Mouse (Mus musculus): Measurements from ENCODE around the gene Praf2.
"Not testable (repeated sequence)": the region's sequence is repeated elsewhere in the genome, so short reads cannot be mapped to it uniquely, and the experiment has no call there.

Gene Praf2

DNA sequence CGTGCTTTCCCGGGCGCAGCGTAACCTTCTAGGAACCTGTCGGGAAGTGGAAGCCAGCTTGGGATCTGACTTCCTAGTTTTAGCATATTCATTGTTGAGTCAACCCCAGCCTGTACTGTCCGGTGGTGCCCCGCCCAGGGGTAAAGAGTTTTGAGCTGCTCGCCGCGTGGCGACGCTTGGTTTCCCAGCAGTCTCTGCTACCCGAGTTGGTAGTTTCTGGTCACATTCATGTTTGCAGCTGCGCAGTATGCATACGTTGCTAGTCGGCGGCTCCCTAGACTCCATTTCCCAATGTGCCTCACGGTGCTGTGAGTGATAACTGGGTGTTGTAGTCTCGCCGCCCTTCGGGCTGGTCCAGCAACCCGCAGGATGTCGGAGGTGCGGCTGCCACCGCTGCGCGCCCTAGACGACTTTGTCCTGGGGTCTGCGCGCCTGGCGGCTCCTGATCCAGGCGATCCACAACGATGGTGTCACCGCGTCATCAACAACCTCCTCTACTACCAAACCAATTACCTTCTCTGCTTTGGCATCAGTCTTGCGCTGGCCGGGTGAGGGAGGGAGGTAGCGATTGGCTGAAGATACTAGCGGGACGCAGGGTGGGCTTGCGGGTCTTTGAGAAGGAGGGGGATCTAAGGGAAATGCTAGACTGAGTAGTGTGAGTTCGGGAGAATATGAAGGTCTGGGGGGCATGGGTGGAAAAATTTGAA is at the start of gene Praf2:
TSS of gene Praf2 (plus strand) at position 225 of the 707 bp plus-strand sequence.
- DNase-seq: peak; percentile 75 to 86

DNA sequence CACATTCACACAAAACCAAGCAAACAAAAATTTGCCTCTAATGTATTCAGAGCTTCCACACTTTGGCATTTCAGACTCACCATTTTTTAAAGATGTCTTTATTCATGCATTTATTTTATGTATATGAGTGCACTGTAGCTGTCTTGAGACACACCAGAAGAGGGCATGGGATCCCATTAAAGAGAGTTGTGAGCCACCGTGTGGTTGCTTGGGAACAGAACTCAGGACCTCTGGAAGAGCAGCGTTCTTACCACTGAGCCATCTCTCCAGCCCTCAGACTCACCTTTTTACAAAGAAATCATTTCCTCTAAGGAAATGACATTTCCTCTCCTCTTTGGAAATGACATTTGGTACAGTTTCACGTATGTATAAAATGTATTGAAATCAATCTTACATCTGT is 49.3 kb upstream of the Praf2 start:
- DNase-seq: no peak

- DNase-seq: peak; percentile 84 to 93
Measured at GRCm38 (mm10) chrX:7679405-7680056, 48.7 kb upstream of the Praf2 start.

GRCm38 (mm10) chrX:7680057-7680412 is 48.2 kb upstream of the Praf2 start:
- DNase-seq: no peak

DNA sequence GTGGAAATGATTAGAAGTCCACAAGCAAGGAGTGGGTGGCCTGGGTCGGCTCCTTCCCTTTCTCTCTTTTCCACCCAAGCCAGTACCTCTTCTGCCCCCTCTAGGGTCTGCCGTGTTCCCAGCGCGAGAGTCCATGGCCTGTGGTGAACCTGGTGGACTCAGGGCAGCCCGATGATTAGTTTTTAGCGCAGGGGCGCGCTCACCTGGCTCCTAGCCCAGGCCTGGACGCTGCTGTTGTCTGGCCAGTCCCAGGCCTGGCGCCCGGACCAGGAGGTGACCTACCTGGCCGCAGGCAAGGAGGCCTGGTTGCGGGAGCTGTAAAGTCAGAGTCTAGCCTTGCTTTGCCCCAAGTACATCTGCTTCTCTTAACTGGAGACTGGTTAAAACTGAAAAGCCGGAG is 47.4 kb upstream of the Praf2 start, which contains the start of gene Magix:
TSS of gene Magix (minus strand) at position 388 of the 400 bp plus-strand sequence.
- DNase-seq: peak; percentile 58 to 60

- peak in 1 of 2 experiments; percentile 48 for DNase-seq
Measured at GRCm38 (mm10) chrX:7688321-7688720, 39.9 kb upstream of the Praf2 start.

- no peak for DNase-seq
Measured at GRCm38 (mm10) chrX:7690486-7690885, 37.8 kb upstream of the Praf2 start.

DNA sequence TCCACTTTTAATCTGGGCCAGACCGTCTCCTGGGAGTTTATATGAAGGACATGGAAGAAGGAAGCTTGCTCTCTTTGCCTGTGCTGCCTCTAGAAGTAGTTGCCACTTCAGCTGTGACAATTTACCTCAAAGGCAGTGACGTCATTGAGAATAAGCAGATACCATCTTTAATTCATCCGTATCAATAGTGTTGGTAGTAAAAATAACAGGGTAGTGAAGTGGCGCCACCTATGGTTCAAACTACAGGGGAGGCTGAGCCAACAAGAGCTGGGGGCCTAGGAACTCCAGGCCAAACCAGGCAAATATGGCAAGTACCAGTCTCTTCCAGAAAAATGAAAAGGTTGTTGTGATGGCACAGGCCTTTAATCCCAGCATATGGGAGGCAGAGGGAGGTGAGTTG is 35.4 kb upstream of the Praf2 start:
- peak; percentile 33 to 38 for DNase-seq

- no peak for DNase-seq
Measured at GRCm38 (mm10) chrX:7696520-7696919, 31.7 kb upstream of the Praf2 start.

DNA sequence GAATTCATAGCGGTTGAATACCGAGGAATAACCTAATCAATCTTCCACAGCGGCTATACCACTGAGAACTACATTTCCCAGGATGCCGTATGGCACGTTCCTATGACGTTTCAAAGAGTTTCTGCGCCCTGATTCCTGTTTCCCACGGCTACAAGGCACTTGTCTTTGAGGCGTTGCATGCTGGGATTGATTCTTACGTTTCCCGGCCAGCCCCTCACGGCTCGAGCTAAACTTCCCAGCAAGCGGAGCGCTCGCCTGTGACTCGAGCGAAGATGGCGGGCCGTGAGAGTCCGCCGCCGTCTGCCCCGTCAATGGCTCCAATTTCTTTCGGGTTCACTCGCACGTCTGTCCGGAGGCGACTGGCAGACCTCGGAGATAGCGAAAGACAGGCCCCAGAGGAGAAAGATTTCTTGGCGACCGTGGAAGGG is 31.3 kb upstream of the Praf2 start, which contains the start of gene Gpkow:
TSS of gene Gpkow (plus strand) at position 178 of the 428 bp plus-strand sequence.
- DNase-seq: peak; percentile 79 to 91

- not testable (repeated sequence) for DNase-seq
Measured at GRCm38 (mm10) chrX:7713764-7714134, 14.5 kb upstream of the Praf2 start.

DNA sequence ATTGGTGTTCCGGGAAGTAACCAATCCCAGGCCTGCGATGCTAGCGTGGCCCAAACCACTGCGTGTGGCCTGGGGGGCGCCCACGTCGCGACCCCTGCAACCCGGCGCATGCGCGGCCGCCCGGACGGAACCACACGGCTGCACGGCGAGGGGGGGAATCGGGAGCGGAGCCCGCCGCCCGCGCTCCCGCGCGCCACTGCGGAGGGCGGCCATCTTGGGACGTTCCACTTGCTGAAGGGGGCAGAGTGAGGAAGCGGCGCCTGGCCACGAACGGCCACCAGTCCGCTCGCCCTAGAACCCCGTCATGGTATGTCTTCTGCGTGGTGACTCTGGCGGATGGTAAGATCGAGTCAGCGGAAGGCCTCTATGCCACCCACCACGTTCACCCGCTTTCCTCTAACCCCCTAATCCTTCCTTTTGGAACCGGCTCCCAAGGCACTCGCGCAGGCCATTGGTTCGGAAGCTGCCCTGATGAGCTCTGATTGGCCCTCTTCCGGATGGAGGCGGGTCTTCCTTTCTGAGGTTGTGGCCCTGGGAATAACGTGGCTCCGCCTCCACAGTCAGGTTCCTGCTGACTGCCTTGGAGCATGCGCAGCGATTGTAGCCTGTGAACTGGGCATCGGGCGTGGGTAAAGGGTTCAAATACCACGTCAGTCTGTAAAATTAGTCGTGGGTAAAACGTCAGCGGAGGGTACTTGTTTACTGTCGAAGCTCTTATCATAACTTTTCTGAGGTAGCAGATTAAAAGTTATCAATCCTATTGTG is 13.9 kb upstream of the Praf2 start, which contains the start of gene Wdr45:
TSS of gene Wdr45 (plus strand) at position 199 of the 765 bp plus-strand sequence.
- DNase-seq: peak; percentile 90 to 95

DNA sequence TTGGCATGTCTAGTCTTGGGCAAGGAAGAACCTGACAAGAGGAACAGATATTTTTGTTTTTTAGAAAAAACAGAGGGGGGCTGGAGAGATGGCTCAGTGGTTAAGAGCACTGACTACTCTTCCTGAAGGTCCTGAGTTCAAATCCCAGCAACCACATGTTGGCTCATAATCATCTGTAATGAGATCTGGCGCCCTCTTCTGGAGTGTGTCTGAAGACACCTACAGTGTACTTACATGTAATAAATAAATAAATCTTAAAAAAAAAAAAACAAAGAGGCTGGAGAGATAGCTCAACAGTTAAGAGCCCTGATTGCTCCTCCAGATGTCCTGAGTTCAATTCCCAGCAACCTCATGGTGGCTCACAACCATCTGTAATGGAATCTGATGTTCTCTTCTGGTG is 12.2 kb upstream of the Praf2 start:
- DNase-seq: not testable (repeated sequence)

DNA sequence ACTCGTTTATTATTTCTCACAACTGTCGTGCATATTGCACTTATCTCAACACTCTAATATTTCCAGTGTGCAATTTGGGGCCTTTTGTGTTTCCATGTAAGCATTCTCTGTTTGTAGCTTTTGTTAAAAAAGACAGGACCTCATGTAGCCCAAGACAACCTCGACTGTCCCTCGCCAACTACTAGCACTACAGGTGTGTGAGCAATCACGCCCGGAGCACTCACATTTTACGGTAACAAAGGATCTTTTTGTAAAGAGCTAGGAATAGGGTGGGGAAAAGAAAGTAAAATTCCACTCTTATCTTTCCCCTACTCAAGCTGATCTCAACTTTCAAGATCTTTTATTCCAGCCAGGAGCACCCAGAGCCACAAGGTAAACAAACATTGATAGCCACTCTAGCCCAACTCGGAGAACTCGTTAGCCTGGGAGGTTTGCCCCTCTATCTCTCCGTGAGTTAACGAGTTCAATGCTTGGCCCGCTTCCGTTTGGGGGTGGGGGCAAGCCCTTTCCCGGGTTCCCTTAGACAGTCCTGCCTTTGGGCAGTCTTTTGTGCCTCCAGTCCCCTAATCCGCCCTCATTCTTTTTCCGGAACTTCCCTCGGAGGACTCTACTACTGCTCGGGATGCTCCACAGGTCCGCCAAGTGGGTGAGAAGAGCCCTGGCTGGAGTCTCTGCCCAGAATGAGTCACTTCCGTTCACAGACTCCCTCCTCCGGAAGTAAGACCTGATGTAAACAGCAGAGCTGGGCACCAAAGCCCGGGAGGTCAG is 6.5 kb upstream of the Praf2 start, which contains the start of gene Gm45208:
TSS of gene Gm45208 (plus strand) at position 732 of the 768 bp plus-strand sequence.
- DNase-seq: peak; percentile 69 to 79

DNA sequence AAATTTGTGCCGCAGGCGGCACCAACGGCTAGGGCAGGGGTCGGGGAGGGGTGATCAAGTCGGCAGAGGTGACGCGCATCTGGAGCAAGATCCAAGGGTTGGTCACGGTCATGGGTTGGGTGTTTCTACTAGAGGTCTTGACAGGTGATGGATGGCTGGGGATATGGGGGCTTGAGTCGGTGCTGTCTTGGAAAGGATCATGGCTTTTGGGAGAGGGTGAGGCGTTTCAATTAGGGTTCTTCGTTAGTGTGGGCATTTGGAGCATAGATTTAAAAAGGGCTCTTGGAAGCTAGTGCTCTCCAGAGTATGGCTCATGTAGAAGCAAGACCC is 6.0 kb upstream of the Praf2 start:
- no peak for DNase-seq

DNA sequence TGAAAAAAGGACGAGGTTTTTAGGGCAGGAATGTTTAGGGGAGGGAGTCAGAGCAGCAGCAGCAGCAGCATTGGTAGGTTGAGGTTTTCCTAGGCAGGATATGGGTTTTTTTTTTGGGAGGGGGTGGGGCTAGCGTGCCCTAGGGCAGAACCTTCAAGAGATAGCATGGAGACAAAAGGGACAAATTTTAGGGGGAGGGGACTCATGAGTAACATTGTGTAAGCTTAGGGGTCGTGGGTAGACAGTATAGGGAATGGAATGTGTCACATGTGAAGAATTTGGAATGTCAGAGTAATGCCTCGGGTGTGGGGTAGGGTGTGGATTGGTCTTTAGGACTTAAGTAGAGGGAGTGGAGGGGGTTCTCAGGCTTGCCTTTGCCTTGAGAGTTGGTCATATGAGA is 5.5 kb upstream of the Praf2 start:
- no peak for DNase-seq

DNA sequence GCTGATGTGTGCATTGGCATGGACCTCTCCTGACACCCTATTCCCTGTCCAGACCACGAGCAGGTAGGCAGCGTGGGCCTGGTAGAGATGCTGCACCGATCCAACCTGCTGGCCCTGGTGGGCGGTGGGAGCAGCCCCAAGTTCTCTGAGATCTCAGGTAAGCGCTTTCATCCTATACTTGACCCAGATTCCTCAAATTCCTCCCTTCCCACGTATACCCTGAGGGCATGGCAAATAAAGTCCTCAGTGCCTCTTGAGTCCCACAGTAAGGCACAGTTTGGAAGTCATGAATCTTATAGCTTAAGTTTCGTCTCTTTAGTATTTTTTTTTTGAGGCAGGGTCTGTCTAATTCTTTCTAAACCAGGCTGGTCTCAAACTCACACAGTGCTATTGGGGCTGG is 4.1 kb upstream of the Praf2 start:
- no peak for DNase-seq

GRCm38 (mm10) chrX:7725841-7726240 is 2.4 kb upstream of the Praf2 start:
- DNase-seq: no peak

DNA sequence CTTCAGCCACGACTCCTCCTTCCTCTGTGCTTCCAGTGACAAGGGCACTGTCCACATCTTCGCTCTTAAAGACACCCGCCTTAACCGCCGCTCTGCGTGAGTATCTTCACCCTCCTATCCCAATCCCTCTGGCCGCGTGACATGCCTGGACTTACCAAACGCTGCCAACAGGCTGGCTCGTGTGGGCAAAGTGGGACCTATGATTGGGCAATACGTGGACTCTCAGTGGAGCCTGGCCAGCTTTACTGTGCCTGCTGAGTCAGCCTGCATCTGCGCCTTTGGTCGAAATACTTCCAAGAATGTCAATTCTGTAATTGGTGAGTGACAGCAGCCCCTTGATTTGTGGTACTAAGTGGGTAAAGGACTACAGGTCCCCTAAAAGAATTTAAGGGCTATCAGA is 1.1 kb upstream of the Praf2 start:
- no peak for DNase-seq

DNA sequence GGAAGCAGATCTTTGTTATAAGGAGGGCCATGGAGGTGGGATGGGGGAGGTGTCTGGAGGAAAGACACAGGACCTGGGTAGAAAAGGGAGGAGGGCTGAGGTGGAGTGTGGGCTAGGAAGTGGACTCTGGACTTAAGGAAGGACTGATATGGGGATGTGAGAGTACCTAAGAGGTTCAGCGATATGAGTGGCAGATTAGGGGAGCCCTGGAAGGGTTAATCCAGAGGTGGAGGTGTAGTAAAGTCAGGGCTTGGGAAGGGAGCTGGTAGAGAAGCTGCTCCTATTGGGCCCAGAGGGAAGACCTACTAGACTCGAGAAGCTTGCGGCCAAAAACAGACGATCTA is 655 bp downstream of the Praf2 start:
- no peak for DNase-seq

DNA sequence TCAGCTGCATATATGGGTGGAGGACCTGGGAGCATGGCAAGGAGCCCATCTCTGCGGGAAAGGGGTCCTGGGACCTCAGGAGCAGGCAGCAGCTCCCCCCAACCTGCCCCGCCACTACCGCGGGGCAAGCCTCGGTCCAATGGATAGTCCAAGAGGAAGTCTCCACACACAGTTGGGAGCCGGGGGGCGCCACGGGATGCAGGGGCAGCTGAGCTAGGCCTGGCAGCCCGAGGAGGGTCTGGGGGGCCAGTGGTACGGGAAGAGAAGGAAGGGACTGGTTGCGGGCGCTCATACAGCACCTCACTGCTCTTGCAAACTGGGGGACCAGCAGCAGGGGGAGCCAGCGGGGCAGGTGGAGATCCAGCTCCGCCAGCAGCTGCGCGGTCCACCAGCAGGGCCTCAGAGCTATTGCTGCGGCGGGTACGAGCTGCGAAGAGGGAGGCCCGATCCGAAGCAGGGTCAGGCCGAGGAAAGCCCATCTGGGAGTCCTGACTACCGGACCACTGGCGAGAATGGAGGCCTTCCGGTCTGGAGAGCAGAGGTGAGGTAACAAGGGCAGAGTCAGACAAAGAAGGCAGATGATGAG is 5.4 kb downstream of the Praf2 start:
- DNase-seq: peak; percentile 69 to 71

- peak; percentile 87 to 88 for DNase-seq
Measured at GRCm38 (mm10) chrX:7739336-7740081, 11.3 kb downstream of the Praf2 start.

All from cerebellum, adult 18-20 months (tissue).